Mouse (Mus musculus): Measurements from ENCODE around the gene S100a5. TPM values are rescaled to one million over a fixed set of nuclear protein-coding genes. Genes with fewer than 3 reads are reported as not detected.

S100a5 gene
- polyA plus RNA-seq, 1 experiment = 0.19 TPM

DNA sequence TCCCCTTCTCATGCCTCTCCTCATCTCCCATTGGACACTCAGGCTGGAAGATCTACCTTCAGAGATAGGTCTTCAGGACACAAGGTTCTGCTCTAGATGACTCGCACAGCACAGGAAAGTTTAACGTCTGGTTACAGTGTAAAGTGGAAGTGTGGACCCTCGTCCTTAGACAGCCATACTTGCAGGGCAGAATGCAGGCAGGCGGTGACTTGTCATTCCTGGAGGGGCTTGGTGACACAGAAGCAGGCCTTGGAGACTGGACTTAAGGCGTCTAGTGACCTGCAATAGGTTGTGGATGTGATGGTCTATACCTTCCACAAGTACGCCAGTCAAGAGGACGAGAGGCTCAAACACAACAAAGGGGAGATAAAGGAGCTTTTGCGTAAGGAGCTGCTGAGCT lies 18.4 kb upstream of the S100a5 start, which contains the start of gene S100a2:
TSS of gene S100a2 (plus strand) at position 301 of the 400 bp plus-strand sequence.
- no peaks in the 10 kb centered on the region for H3K79me2 ChIP-seq (ENCODE audit: control insufficient read depth, insufficient read depth)
- no peak for TF ChIP-seq POLR2A (IDR thresholded peaks at IDR 0.05; ENCODE audit: insufficient read length, low read depth)

DNA sequence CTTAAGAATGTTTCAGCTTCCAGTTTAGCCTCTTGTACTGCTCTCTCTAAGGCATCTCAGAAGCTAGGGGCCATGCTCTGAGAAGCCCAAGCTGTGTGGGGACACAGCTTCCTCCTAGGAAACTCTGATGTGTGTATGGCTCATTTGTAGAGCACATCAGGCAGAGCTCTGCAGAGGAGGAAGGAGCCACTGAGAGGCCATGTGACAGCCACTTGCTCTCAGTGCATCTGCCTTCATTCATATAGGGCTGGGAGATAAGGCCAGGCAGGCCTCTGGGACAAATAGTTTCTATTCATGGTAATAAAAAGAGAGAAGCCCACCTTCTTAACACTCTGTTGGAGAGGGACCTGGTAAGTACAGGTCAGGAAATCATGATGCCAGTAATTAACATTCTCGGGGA lies 13.9 kb upstream of the S100a5 start:
- Histone ChIP-seq H3K79me2 (ENCODE audit: control insufficient read depth, insufficient read depth) (no peaks in the 10 kb centered on the region), H3K27me3 (ENCODE audit: control insufficient read depth, insufficient read depth, insufficient read length) (no peaks in the 10 kb centered on the region), H3K4me2 (ENCODE audit: low read depth) (no peak overlapping the region), H3K36me3 (ENCODE audit: control insufficient read depth, insufficient read depth) (no peaks in the 10 kb centered on the region), H3ac (ENCODE audit: control insufficient read depth, insufficient read length) (no peak overlapping the region), H3K4me3 (no peak overlapping the region)
- no peak for TF ChIP-seq MYOG (IDR thresholded peaks at IDR 0.05; ENCODE audit: control insufficient read depth in 1 of 3, insufficient read depth in 1 of 3, insufficient read length in 2 of 3, low read depth in 2 of 3)
- TF ChIP-seq POLR2AphosphoS2 (IDR thresholded peaks at IDR 0.05; ENCODE audit: insufficient read length, low read depth) = no peak
- no peak for TF ChIP-seq MAX (IDR thresholded peaks at IDR 0.05; ENCODE audit: low read depth)
- no peak for TF ChIP-seq POLR2A (IDR thresholded peaks at IDR 0.05; ENCODE audit: insufficient read length, low read depth)
- no peak for TF ChIP-seq USF1 (IDR thresholded peaks at IDR 0.05; ENCODE audit: low read depth)
- no peak for TF ChIP-seq SRF (IDR thresholded peaks at IDR 0.05; ENCODE audit: control insufficient read depth, insufficient read length, low read depth)
- no peak for TF ChIP-seq MYOD1 (IDR thresholded peaks at IDR 0.05; ENCODE audit: control insufficient read depth in 1 of 3, insufficient read length in 2 of 3, low read depth in 2 of 3)
- no peak for TF ChIP-seq TCF3 (IDR thresholded peaks at IDR 0.05; ENCODE audit: insufficient read length, low read depth)
- TF ChIP-seq E2F4 (IDR thresholded peaks at IDR 0.05; ENCODE audit: insufficient read depth) = no peak
- TF ChIP-seq REST (IDR thresholded peaks at IDR 0.05; ENCODE audit: insufficient read depth, insufficient read length) = no peak
- no peak for TF ChIP-seq CEBPB (IDR thresholded peaks at IDR 0.05; ENCODE audit: insufficient read depth, poor library complexity, severe bottlenecking)
- no peak for TF ChIP-seq TCF12 (IDR thresholded peaks at IDR 0.05; ENCODE audit: insufficient read depth, poor library complexity, severe bottlenecking)

More for the DNA sequence above, 18.4 kb upstream of the S100a5 start, which contains the start of gene S100a2:
- Histone ChIP-seq H3K36me3 (ENCODE audit: control insufficient read depth, insufficient read depth) (no peaks in the 10 kb centered on the region), H3K4me3 (no peak within 1 kb of the TSS), H3K27me3 (ENCODE audit: control insufficient read depth, insufficient read depth, insufficient read length) (no peaks in the 10 kb centered on the region), H3K4me2 (ENCODE audit: low read depth) (peak within 1 kb of the TSS; percentile 51), H3ac (ENCODE audit: control insufficient read depth, insufficient read length) (no peak within 1 kb of the TSS)

DNA sequence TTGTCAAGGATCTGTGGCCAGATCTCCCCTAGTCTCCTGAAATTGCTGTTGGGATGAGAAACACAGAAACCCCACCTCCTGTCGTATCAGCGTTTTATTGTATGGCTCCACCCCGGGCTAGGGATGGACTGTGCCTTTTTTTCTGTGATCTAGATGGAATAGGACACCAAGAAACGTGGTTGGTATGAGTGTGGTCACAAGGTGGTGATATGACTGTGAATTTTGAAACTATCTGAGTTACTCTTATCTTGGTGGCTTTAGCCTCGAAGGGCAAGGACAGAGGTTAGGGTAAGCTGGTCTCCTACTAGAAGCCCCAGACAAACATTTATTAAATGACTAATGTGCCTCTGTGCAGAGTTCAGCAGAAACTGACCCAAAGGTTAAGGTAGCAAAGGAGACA lies 12.8 kb upstream of the S100a5 start:
- H3K36me3 ChIP-seq (ENCODE audit: control insufficient read depth, insufficient read depth) = no peaks in the 10 kb centered on the region
- no peaks in the 10 kb centered on the region for H3K79me2 ChIP-seq (ENCODE audit: control insufficient read depth, insufficient read depth)
- TF ChIP-seq MYOG (IDR thresholded peaks at IDR 0.05; ENCODE audit: control insufficient read depth in 1 of 3, insufficient read depth in 1 of 3, insufficient read length in 2 of 3, low read depth in 2 of 3) = no peak
- TF ChIP-seq MAX (IDR thresholded peaks at IDR 0.05; ENCODE audit: low read depth) = no peak
- TF ChIP-seq E2F4 (IDR thresholded peaks at IDR 0.05; ENCODE audit: insufficient read depth) = no peak
- TF ChIP-seq TCF12 (IDR thresholded peaks at IDR 0.05; ENCODE audit: insufficient read depth, poor library complexity, severe bottlenecking) = no peak
- no peak for TF ChIP-seq USF1 (IDR thresholded peaks at IDR 0.05; ENCODE audit: low read depth)
- TF ChIP-seq CEBPB (IDR thresholded peaks at IDR 0.05; ENCODE audit: insufficient read depth, poor library complexity, severe bottlenecking) = no peak
- no peak for TF ChIP-seq POLR2AphosphoS2 (IDR thresholded peaks at IDR 0.05; ENCODE audit: insufficient read length, low read depth)
- TF ChIP-seq REST (IDR thresholded peaks at IDR 0.05; ENCODE audit: insufficient read depth, insufficient read length) = no peak
- TF ChIP-seq TCF3 (IDR thresholded peaks at IDR 0.05; ENCODE audit: insufficient read length, low read depth) = no peak
- TF ChIP-seq SRF (IDR thresholded peaks at IDR 0.05; ENCODE audit: control insufficient read depth, insufficient read length, low read depth) = no peak
- TF ChIP-seq MYOD1 (IDR thresholded peaks at IDR 0.05; ENCODE audit: control insufficient read depth in 1 of 3, insufficient read length in 2 of 3, low read depth in 2 of 3) = no peak
- no peak for TF ChIP-seq POLR2A (IDR thresholded peaks at IDR 0.05; ENCODE audit: insufficient read length, low read depth)
- H3K27me3 ChIP-seq (ENCODE audit: control insufficient read depth, insufficient read depth, insufficient read length) = no peaks in the 10 kb centered on the region
- H3ac ChIP-seq (ENCODE audit: control insufficient read depth, insufficient read length) = no peak overlapping the region
- H3K4me3 ChIP-seq = no peak overlapping the region
- H3K4me2 ChIP-seq (ENCODE audit: low read depth) = no peak overlapping the region

DNA sequence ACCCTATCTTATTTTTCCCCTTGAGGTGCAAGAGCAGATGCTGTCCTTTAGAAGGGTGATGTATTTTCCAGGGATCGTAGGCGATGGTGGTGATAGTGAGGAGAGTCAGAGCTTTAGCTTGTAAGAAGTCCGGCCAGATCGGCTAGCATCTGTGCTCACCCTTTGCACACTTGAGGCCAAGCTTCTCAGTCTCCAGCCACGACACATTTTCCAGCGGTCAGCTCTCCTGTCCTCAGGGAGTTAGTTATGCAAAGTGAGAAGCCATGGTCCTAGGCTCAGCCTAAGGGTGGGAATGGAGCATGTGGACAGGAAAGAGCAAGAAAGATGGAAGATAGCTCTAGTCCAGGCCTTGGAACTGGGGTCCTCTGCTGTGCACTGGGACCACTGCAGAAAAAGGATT lies 11.5 kb upstream of the S100a5 start:
- Histone ChIP-seq H3K79me2 (ENCODE audit: control insufficient read depth, insufficient read depth) (no peaks in the 10 kb centered on the region), H3K4me2 (ENCODE audit: low read depth) (no peak overlapping the region), H3K36me3 (ENCODE audit: control insufficient read depth, insufficient read depth) (no peaks in the 10 kb centered on the region), H3K27me3 (ENCODE audit: control insufficient read depth, insufficient read depth, insufficient read length) (no peaks in the 10 kb centered on the region), H3ac (ENCODE audit: control insufficient read depth, insufficient read length) (no peak overlapping the region), H3K4me3 (no peak overlapping the region)
- TF ChIP-seq MAX (IDR thresholded peaks at IDR 0.05; ENCODE audit: low read depth) (no peak), TCF12 (IDR thresholded peaks at IDR 0.05; ENCODE audit: insufficient read depth, poor library complexity, severe bottlenecking) (no peak), MYOD1 (IDR thresholded peaks at IDR 0.05; ENCODE audit: control insufficient read depth in 1 of 3, insufficient read length in 2 of 3, low read depth in 2 of 3) (no peak), REST (IDR thresholded peaks at IDR 0.05; ENCODE audit: insufficient read depth, insufficient read length) (no peak), MYOG (IDR thresholded peaks at IDR 0.05; ENCODE audit: control insufficient read depth in 1 of 3, insufficient read depth in 1 of 3, insufficient read length in 2 of 3, low read depth in 2 of 3) (no peak), TCF3 (IDR thresholded peaks at IDR 0.05; ENCODE audit: insufficient read length, low read depth) (no peak), SRF (IDR thresholded peaks at IDR 0.05; ENCODE audit: control insufficient read depth, insufficient read length, low read depth) (no peak), E2F4 (IDR thresholded peaks at IDR 0.05; ENCODE audit: insufficient read depth) (no peak), POLR2A (IDR thresholded peaks at IDR 0.05; ENCODE audit: insufficient read length, low read depth) (no peak), CEBPB (IDR thresholded peaks at IDR 0.05; ENCODE audit: insufficient read depth, poor library complexity, severe bottlenecking) (no peak), USF1 (IDR thresholded peaks at IDR 0.05; ENCODE audit: low read depth) (no peak), POLR2AphosphoS2 (IDR thresholded peaks at IDR 0.05; ENCODE audit: insufficient read length, low read depth) (no peak)

DNA sequence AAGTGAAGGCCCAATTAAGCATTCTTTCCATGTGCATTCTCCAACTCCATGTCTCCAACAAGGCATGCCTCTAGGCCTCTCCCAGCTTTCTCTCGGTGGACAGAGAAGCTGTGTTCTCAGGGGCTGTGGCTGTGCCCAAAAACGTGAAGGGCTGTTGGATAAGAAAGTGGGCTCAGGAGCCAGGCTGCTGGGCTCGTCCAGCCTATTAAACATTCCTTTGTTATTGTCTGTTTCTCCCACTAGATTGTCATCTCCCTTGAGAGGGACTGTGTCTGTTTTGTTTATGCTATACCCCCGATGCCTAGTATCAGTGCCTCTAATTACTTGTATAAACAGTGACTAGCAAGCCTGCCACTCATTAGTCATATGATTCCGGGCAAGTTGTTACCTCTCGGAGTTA lies 10.6 kb upstream of the S100a5 start:
- Histone ChIP-seq H3K27me3 (ENCODE audit: control insufficient read depth, insufficient read depth, insufficient read length) (no peaks in the 10 kb centered on the region), H3ac (ENCODE audit: control insufficient read depth, insufficient read length) (no peak overlapping the region), H3K79me2 (ENCODE audit: control insufficient read depth, insufficient read depth) (peaks cover 3% of the 10 kb centered on the region), H3K4me3 (no peak overlapping the region), H3K36me3 (ENCODE audit: control insufficient read depth, insufficient read depth) (no peaks in the 10 kb centered on the region), H3K4me2 (ENCODE audit: low read depth) (peak overlapping the region; percentile 53)
- TF ChIP-seq REST (IDR thresholded peaks at IDR 0.05; ENCODE audit: insufficient read depth, insufficient read length) (no peak), USF1 (IDR thresholded peaks at IDR 0.05; ENCODE audit: low read depth) (no peak), MYOD1 (IDR thresholded peaks at IDR 0.05; ENCODE audit: control insufficient read depth in 1 of 3, insufficient read length in 2 of 3, low read depth in 2 of 3) (no peak), POLR2A (IDR thresholded peaks at IDR 0.05; ENCODE audit: insufficient read length, low read depth) (no peak), POLR2AphosphoS2 (IDR thresholded peaks at IDR 0.05; ENCODE audit: insufficient read length, low read depth) (no peak), E2F4 (IDR thresholded peaks at IDR 0.05; ENCODE audit: insufficient read depth) (no peak), CEBPB (IDR thresholded peaks at IDR 0.05; ENCODE audit: insufficient read depth, poor library complexity, severe bottlenecking) (no peak), TCF12 (IDR thresholded peaks at IDR 0.05; ENCODE audit: insufficient read depth, poor library complexity, severe bottlenecking) (no peak), MYOG (IDR thresholded peaks at IDR 0.05; ENCODE audit: control insufficient read depth in 1 of 3, insufficient read depth in 1 of 3, insufficient read length in 2 of 3, low read depth in 2 of 3) (no peak), MAX (IDR thresholded peaks at IDR 0.05; ENCODE audit: low read depth) (no peak), TCF3 (IDR thresholded peaks at IDR 0.05; ENCODE audit: insufficient read length, low read depth) (no peak), SRF (IDR thresholded peaks at IDR 0.05; ENCODE audit: control insufficient read depth, insufficient read length, low read depth) (no peak)

All from myocyte (in vitro differentiated cells).